Mouse (Mus musculus) A20 (cell line): Measurements from ENCODE around the gene Abcg2.
A peak's percentile ranks its signal among the peaks of the same experiment; 100 is the strongest.

ENCODE experiments used
- DNase-seq: peaks from one replicate; pipeline ENCODE4 v3.0.0-alpha.2; 2011; ENCODE audit warnings: low read depth, low spot score

Abcg2 gene

GRCm38 (mm10) chr6:58638566-58638965 is 54.2 kb downstream of the Abcg2 start:
- DNase-seq = no peak

- no peak for DNase-seq
Measured at GRCm38 (mm10) chr6:58639391-58639790, 55.1 kb downstream of the Abcg2 start.

- DNase-seq = peak; percentile 70
Measured at GRCm38 (mm10) chr6:58640333-58641018, 56.2 kb downstream of the Abcg2 start.

GRCm38 (mm10) chr6:58641056-58641799 is 56.9 kb downstream of the Abcg2 start:
- peak; percentile 7 for DNase-seq

- DNase-seq = no peak
Measured at GRCm38 (mm10) chr6:58642191-58642590, 57.9 kb downstream of the Abcg2 start.

- no peak for DNase-seq
Measured at GRCm38 (mm10) chr6:58644586-58644985, 60.3 kb downstream of the Abcg2 start.

- no peak for DNase-seq
Measured at GRCm38 (mm10) chr6:58648100-58648749, 63.9 kb downstream of the Abcg2 start.

GRCm38 (mm10) chr6:58650136-58650535 is 65.8 kb downstream of the Abcg2 start:
- DNase-seq = no peak

GRCm38 (mm10) chr6:58651038-58651437 is 66.7 kb downstream of the Abcg2 start:
- DNase-seq = no peak

GRCm38 (mm10) chr6:58660951-58661575 is 76.7 kb downstream of the Abcg2 start:
- no peak for DNase-seq

GRCm38 (mm10) chr6:58677802-58678201 is 93.5 kb downstream of the Abcg2 start:
- DNase-seq = no peak

- no peak for DNase-seq
Measured at GRCm38 (mm10) chr6:58678530-58678929, 94.2 kb downstream of the Abcg2 start.

- DNase-seq = no peak
Measured at GRCm38 (mm10) chr6:58691584-58691983, 107.3 kb downstream of the Abcg2 start.

- no peak for DNase-seq
Measured at GRCm38 (mm10) chr6:58694257-58694656, 109.9 kb downstream of the Abcg2 start.

GRCm38 (mm10) chr6:58694765-58695164 is 110.4 kb downstream of the Abcg2 start:
- DNase-seq = no peak

GRCm38 (mm10) chr6:58710369-58710768 is 126.0 kb downstream of the Abcg2 start:
- DNase-seq = no peak

- DNase-seq = no peak
Measured at GRCm38 (mm10) chr6:58711909-58712308, 127.6 kb downstream of the Abcg2 start.

- DNase-seq = no peak
Measured at GRCm38 (mm10) chr6:58733851-58734250, 149.5 kb downstream of the Abcg2 start.

- DNase-seq = no peak
Measured at GRCm38 (mm10) chr6:58735090-58735489, 150.8 kb downstream of the Abcg2 start.
